8 mouse cellular contexts compared by ENCODE assay signal in the genomic region with DNA sequence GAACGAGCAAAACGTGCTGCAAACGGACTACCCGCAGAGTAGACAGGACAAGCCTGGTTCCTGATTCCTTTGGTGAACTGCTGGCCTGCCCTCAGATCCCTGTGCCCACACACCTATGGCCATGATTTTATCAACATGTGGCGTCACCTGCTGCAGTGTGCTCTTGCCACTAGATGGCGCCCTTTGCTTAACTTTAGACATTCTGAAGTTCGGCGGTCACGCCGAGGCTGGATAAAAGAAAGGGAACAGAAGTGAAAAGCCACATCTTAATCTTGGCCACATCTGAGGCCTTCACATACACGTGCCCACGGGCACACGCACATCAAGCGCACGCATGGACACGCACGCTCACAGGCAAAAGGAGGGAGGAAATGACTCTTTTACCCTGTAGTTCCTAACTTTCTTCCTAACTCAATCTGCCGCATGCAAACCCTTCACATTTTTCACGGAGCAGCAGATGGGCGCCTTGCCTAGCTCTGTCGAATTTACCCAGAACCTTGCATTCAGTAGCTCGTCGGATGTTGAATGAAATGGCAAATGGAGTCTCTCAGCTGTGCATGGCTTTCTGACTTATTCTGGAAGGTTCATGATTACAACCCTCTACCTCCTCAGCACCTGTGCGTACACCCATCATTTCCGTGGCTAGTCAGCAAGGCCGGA. TPM values are rescaled to one million over a fixed set of nuclear protein-coding genes. Genes with fewer than 3 reads are reported as not detected.
DNase-seq lines count a peak whose midpoint lies in the region; ATAC-seq and TF ChIP-seq lines count a peak whose summit lies in the region.

No protein-coding gene starts in this region.

- no peaks in the 10 kb centered on the region for H3K79me2 ChIP-seq in C2C12 (ENCODE audit: control insufficient read depth, insufficient read depth)

- TF ChIP-seq POLR2A in brain, embryonic 14.5 days (IDR thresholded peaks at IDR 0.05; ENCODE audit: borderline replicate concordance, extremely low read depth, insufficient read depth, insufficient read length, poor library complexity, severe bottlenecking), result no peak

- peak; percentile 61; the same call in 1 of the 2 replicates for ATAC-seq in erythroid progenitor cell, adult 5-6 weeks (replicated peaks; ENCODE audit: low FRiP score, poor library complexity, severe bottlenecking)
- ATAC-seq in neural tube, embryonic 15.5 days (ENCODE audit: low FRiP score), result peak; percentile 90

- 24% methylated on average over 26 of the region's 26 CpGs for WGBS in neural tube, embryonic 15.5 days

- no peaks in the 10 kb centered on the region for H3K36me3 ChIP-seq in C2C12 (ENCODE audit: control insufficient read depth, insufficient read depth)
- H3K36me3 ChIP-seq in neural tube, embryonic 15.5 days, result no peaks in the 10 kb centered on the region

- H3K9me3 ChIP-seq in neural tube, embryonic 15.5 days (replicated peaks), result peaks cover 7% of the 10 kb centered on the region; the same call in 1 of the 2 replicates

- H3K27me3 ChIP-seq in C2C12 (ENCODE audit: control insufficient read depth, insufficient read depth, insufficient read length), result no peaks in the 10 kb centered on the region
- H3K27me3 ChIP-seq in neural tube, embryonic 15.5 days (replicated peaks), result no peaks in the 10 kb centered on the region

- H3K9ac ChIP-seq in neural tube, embryonic 15.5 days (replicated peaks), result no peak overlapping the region

- 0 out of 2 replicates have a peak, but pooled peaks cover 2% of the 10 kb centered on the region for H3K4me1 ChIP-seq in neural tube, embryonic 15.5 days

- no peak overlapping the region for H3K27ac ChIP-seq in neural tube, embryonic 15.5 days (replicated peaks)

- no peak overlapping the region for H3K4me3 ChIP-seq in C2C12 (ENCODE audit: insufficient read depth, poor library complexity, severe bottlenecking)
- H3K4me3 ChIP-seq in neural tube, embryonic 15.5 days (replicated peaks), result no peak overlapping the region

- no peaks in the 10 kb centered on the region for H3K79me3 ChIP-seq in C2C12 (ENCODE audit: low read depth)

- peak; percentile 93 for DNase-seq in brain, embryonic 14.5 days (ENCODE audit: low read depth)
- DNase-seq in heart, postnatal 10 days, result peak; percentile 77 to 84
- DNase-seq in layer of hippocampus, adult 11-12 months (ENCODE audit: low spot score), result peak; percentile 78
- peak; percentile 61 to 77 for DNase-seq in lung, adult 18-20 months
- peak; percentile 86 for DNase-seq in testis, postnatal 10 days (ENCODE audit: low spot score)

- peak; percentile 82 for TF ChIP-seq CTCF in C2C12 (IDR thresholded peaks at IDR 0.05; ENCODE audit: control insufficient read depth, insufficient read depth, insufficient read length)
- TF ChIP-seq CTCF in brain, embryonic 14.5 days (IDR thresholded peaks at IDR 0.05; ENCODE audit: borderline replicate concordance, extremely low read depth, insufficient read depth, insufficient read length), result peak; percentile 96

- H3K4me2 ChIP-seq in neural tube, embryonic 15.5 days, result peak overlapping the region; percentile 27

- intact Hi-C loops in heart, postnatal 10 days (cut with DNase I), result loop anchor here (1.0 to 2.0 kb wide), 3 partner anchors 59 to 253 kb away; no protein-coding TSS in a partner anchor

- H3ac ChIP-seq in C2C12 (ENCODE audit: control insufficient read depth, insufficient read length, low read depth), result no peak overlapping the region

TF ChIP-seq in C2C12, 6 proteins besides CTCF, POLR2A, EP300 and RAD21:
- TF ChIP-seq MAX (IDR thresholded peaks at IDR 0.05), result no peak
- no peak for TF ChIP-seq USF1 (IDR thresholded peaks at IDR 0.05; ENCODE audit: low read depth)
- no peak for TF ChIP-seq MYOG (IDR thresholded peaks at IDR 0.05; ENCODE audit: control insufficient read depth, extremely low read depth, insufficient read length)
- TF ChIP-seq MYOD1 (IDR thresholded peaks at IDR 0.05; ENCODE audit: control insufficient read depth, insufficient read length, low read depth), result no peak
- no peak for TF ChIP-seq CEBPB (IDR thresholded peaks at IDR 0.05; ENCODE audit: low read depth)
- no peak for TF ChIP-seq FOSL1 (IDR thresholded peaks at IDR 0.05; ENCODE audit: insufficient read depth, low read length, poor library complexity, severe bottlenecking)

RNA-seq across cellular contexts. Expression of a gene that starts 4.8 kb away (rescaled TPM):
- polyA plus RNA-seq in C2C12 (2012; fragmentation: generic; extraction: Trizol), result not detected
- polyA plus RNA-seq in brain, embryonic 14.5 days (2012; rRNA removed), result 0.04 TPM in 1 of 2 replicates, not detected in the other
- not detected in 2 replicates for total RNA-seq in erythroid progenitor cell, adult 5-6 weeks (2015; ENCODE audit: low replicate concordance)
- total RNA-seq in erythroid progenitor cell, adult 5-6 weeks (2017; ENCODE audit: low replicate concordance), result not detected in 2 replicates
- total RNA-seq in heart, postnatal 10 days (2021), result not detected
- not detected in 2 replicates for polyA plus RNA-seq in neural tube, embryonic 15.5 days (2015; fragmentation: Nextera tagmentation; extraction: Ambion mirVana)
